Mouse (Mus musculus) intestine, embryonic 14.5 days (tissue): ENCODE measurements around the gene Gm11168. TPM values are rescaled to one million over a fixed set of nuclear protein-coding genes. Genes with fewer than 3 reads are reported as not detected.
"Not testable (repeated sequence)": the region's sequence is repeated elsewhere in the genome, so short reads cannot be mapped to it uniquely, and the experiment has no call there.

Source experiments
- ATAC-seq: fragments of 200-750 bp; cut with Nextera tagmentation; replicated peaks from 2 replicates; pipeline ENCODE4 v1.8.0; 2017; ENCODE audit warnings: low read depth, moderate number of reproducible peaks, moderate TSS enrichment, moderate library complexity; ENCODE audit not compliant: low FRiP score, low TSS enrichment
- DNase-seq: peaks from one replicate; pipeline ENCODE4 v3.0.0-alpha.2; 2018; ENCODE audit warnings: low spot score
- H3K27ac ChIP-seq: fragments of 300-500 bp; sonication (generic); 2 replicates; pipeline ENCODE4 v1.5.1; 2014; ENCODE audit warnings: low read depth, mild to moderate bottlenecking, control low read depth
- H3K27me3 ChIP-seq: fragments of 300-500 bp; sonication (generic); replicated peaks from 2 replicates; pipeline ENCODE4 v1.6.1; 2014; ENCODE audit warnings: low read length, control low read depth; ENCODE audit not compliant: control insufficient read depth, insufficient read depth
- H3K36me3 ChIP-seq: fragments of 300-500 bp; sonication (generic); 2 replicates; pipeline ENCODE4 v1.6.1; 2014; ENCODE audit warnings: low read length, control low read depth; ENCODE audit not compliant: control insufficient read depth, insufficient read depth
- H3K4me1 ChIP-seq: fragments of 300-500 bp; sonication (generic); replicated peaks from 2 replicates; pipeline ENCODE4 v1.6.1; 2014; ENCODE audit warnings: low read length, control low read depth, mixed read lengths; ENCODE audit not compliant: control insufficient read depth, insufficient read depth
- H3K4me2 ChIP-seq: fragments of 300-500 bp; sonication (generic); 2 replicates; pipeline ENCODE4 v1.6.1; 2014; ENCODE audit warnings: low read length
- H3K4me3 ChIP-seq: fragments of 300-500 bp; sonication (generic); 2 replicates; pipeline ENCODE4 v1.5.1; 2014; ENCODE audit warnings: low read depth, low read length, control low read depth, mixed read lengths
- H3K9ac ChIP-seq: fragments of 300-500 bp; sonication (generic); 2 replicates; pipeline ENCODE4 v1.6.1; 2014; ENCODE audit warnings: mild to moderate bottlenecking, low read length
- H3K9me3 ChIP-seq: fragments of 300-500 bp; sonication (generic); 2 replicates; pipeline ENCODE4 v1.6.1; 2016; ENCODE audit warnings: low read length, control low read depth; ENCODE audit not compliant: control insufficient read depth
- WGBS: fragments of 180-500 bp; shearing (Covaris S2); extraction: QIAGEN DNeasy Blood & Tissue Kit; methylation state at CpG from one replicate; pipeline ENCODE4 v1.1.7; 2014; 5-methylcytosine and 5-hydroxymethylcytosine counted together
- polyA plus RNA-seq: library from polyadenylated mRNA; unstranded; fragments of >200 nt; fragmentation: Nextera tagmentation; extraction: Ambion mirVana; gene quantifications from 2 replicates; pipeline ENCODE4 v1.2.1, GENCODE M21; 2014

The Gm11168 gene
- polyA plus RNA-seq, 1 experiment from 2014 or later: not detected

- not testable (repeated sequence) for H3K27ac ChIP-seq, DNase-seq, ATAC-seq, H3K36me3 ChIP-seq, H3K9me3 ChIP-seq, H3K27me3 ChIP-seq, H3K9ac ChIP-seq, H3K4me3 ChIP-seq, H3K4me2 ChIP-seq, H3K4me1 ChIP-seq
- 80% methylated on average over 9 of the region's 13 CpGs for WGBS
Observed at GRCm38 (mm10) chr9:3023312-3023984, 20.3 kb downstream of the Gm11168 start, which contains the start of gene Gm10718. Gene Gm10718, plus strand, starts transcription at chr9:3023547.

GRCm38 (mm10) chr9:3023985-3024648 lies 21.0 kb downstream of the Gm11168 start:
- not testable (repeated sequence) for H3K27ac ChIP-seq, ATAC-seq, H3K9me3 ChIP-seq, H3K27me3 ChIP-seq, H3K36me3 ChIP-seq, DNase-seq, H3K4me2 ChIP-seq, H3K9ac ChIP-seq, H3K4me3 ChIP-seq, H3K4me1 ChIP-seq
- 65% methylated on average over 15 of the region's 16 CpGs for WGBS

- H3K9ac ChIP-seq, H3K9me3 ChIP-seq, DNase-seq, H3K4me1 ChIP-seq, H3K36me3 ChIP-seq, H3K27me3 ChIP-seq, H3K27ac ChIP-seq, ATAC-seq, H3K4me2 ChIP-seq, H3K4me3 ChIP-seq: not testable (repeated sequence)
- 71% methylated on average over 12 of the region's 12 CpGs for WGBS
Observed at GRCm38 (mm10) chr9:3024912-3025467, 21.8 kb downstream of the Gm11168 start, which contains the start of gene Gm10717. Gene Gm10717, plus strand, starts transcription at chr9:3025417.

- 56% methylated on average over 4 of the region's 6 CpGs for WGBS
- H3K27me3 ChIP-seq, H3K4me3 ChIP-seq, H3K4me1 ChIP-seq, DNase-seq, H3K36me3 ChIP-seq, H3K9me3 ChIP-seq, H3K4me2 ChIP-seq, ATAC-seq, H3K27ac ChIP-seq, H3K9ac ChIP-seq: not testable (repeated sequence)
Observed at GRCm38 (mm10) chr9:3025653-3026052, 22.5 kb downstream of the Gm11168 start.

GRCm38 (mm10) chr9:3026136-3026535 lies 23.0 kb downstream of the Gm11168 start:
- H3K4me1 ChIP-seq, H3K9me3 ChIP-seq, H3K9ac ChIP-seq, ATAC-seq, H3K27ac ChIP-seq, DNase-seq, H3K36me3 ChIP-seq, H3K27me3 ChIP-seq, H3K4me2 ChIP-seq, H3K4me3 ChIP-seq: not testable (repeated sequence)
- WGBS: 74% methylated on average over 5 of the region's 5 CpGs

- not testable (repeated sequence) for ATAC-seq, H3K9ac ChIP-seq
- WGBS: 70% methylated on average over 9 of the region's 9 CpGs
Observed at GRCm38 (mm10) chr9:3026741-3027140, 23.6 kb downstream of the Gm11168 start.

GRCm38 (mm10) chr9:3027200-3027599 lies 24.1 kb downstream of the Gm11168 start:
- H3K4me1 ChIP-seq, H3K9me3 ChIP-seq, H3K27me3 ChIP-seq, ATAC-seq, H3K36me3 ChIP-seq, H3K9ac ChIP-seq, H3K4me2 ChIP-seq, H3K27ac ChIP-seq, H3K4me3 ChIP-seq: not testable (repeated sequence)
- 74% methylated on average over 9 of the region's 9 CpGs for WGBS
- peak; percentile 57 for DNase-seq

More at GRCm38 (mm10) chr9:3026741-3027140, 23.6 kb downstream of the Gm11168 start:
- H3K27ac ChIP-seq, H3K36me3 ChIP-seq, H3K4me2 ChIP-seq, H3K4me1 ChIP-seq, H3K9me3 ChIP-seq, DNase-seq, H3K4me3 ChIP-seq, H3K27me3 ChIP-seq: not testable (repeated sequence)

GRCm38 (mm10) chr9:3029276-3030000 lies 26.3 kb downstream of the Gm11168 start:
- not testable (repeated sequence) for H3K9me3 ChIP-seq, H3K27me3 ChIP-seq, H3K4me2 ChIP-seq, H3K9ac ChIP-seq, H3K36me3 ChIP-seq, H3K27ac ChIP-seq, ATAC-seq, DNase-seq, H3K4me1 ChIP-seq, H3K4me3 ChIP-seq
- WGBS: 67% methylated on average over 12 of the region's 16 CpGs
